Mouse (Mus musculus) neural tube, embryonic 14.5 days (tissue): ENCODE data around the gene Oxnad1. TPM values are rescaled to one million over a fixed set of nuclear protein-coding genes. Genes with fewer than 3 reads are reported as not detected.
A peak's percentile ranks its signal among the peaks of the same experiment; 100 is the strongest.

Experiments
- ATAC-seq: fragments of 200-750 bp; cut with Nextera tagmentation; 2 replicates; pipeline ENCODE4 v1.8.0; 2017; ENCODE audit warnings: low read depth, mild to moderate bottlenecking, moderate TSS enrichment, moderate library complexity
- H3K27ac ChIP-seq: fragments of 300-500 bp; sonication (generic); 2 replicates; pipeline ENCODE4 v1.5.1; 2014; ENCODE audit warnings: low read depth, mild to moderate bottlenecking, control low read depth, low read length, moderate library complexity, mixed read lengths
- H3K27me3 ChIP-seq: fragments of 300-500 bp; sonication (generic); 2 replicates; pipeline ENCODE4 v1.6.1; 2014; ENCODE audit warnings: low read length; ENCODE audit not compliant: control insufficient read depth, insufficient read depth
- H3K36me3 ChIP-seq: fragments of 300-500 bp; sonication (generic); 2 replicates; pipeline ENCODE4 v1.6.1; 2014; ENCODE audit warnings: low read length, mixed read lengths; ENCODE audit not compliant: control insufficient read depth, insufficient read depth
- H3K4me1 ChIP-seq: fragments of 300-500 bp; sonication (generic); 2 replicates; pipeline ENCODE4 v1.6.1; 2014; ENCODE audit warnings: low read length; ENCODE audit not compliant: control insufficient read depth, insufficient read depth
- H3K4me2 ChIP-seq: fragments of 300-500 bp; sonication (generic); 2 replicates; pipeline ENCODE4 v1.6.1; 2014; ENCODE audit warnings: mild to moderate bottlenecking, low read depth, low read length, control low read depth
- H3K4me3 ChIP-seq: fragments of 300-500 bp; sonication (generic); 2 replicates; pipeline ENCODE4 v1.5.1; 2014; ENCODE audit warnings: low read depth, low read length, control low read depth, mixed read lengths
- H3K9ac ChIP-seq: fragments of 300-500 bp; sonication (generic); replicated peaks from 2 replicates; pipeline ENCODE4 v1.6.1; 2014; ENCODE audit warnings: low read depth, mild to moderate bottlenecking, control low read depth, low read length, mixed read lengths
- H3K9me3 ChIP-seq: fragments of 300-500 bp; sonication (generic); 2 replicates; pipeline ENCODE4 v1.6.1; 2016; ENCODE audit warnings: low read length; ENCODE audit not compliant: control insufficient read depth
- WGBS: fragments of 180-500 bp; shearing (Covaris S2); extraction: QIAGEN DNeasy Blood & Tissue Kit; methylation state at CpG from one replicate; pipeline ENCODE4 v1.1.7; 2014; 5-methylcytosine and 5-hydroxymethylcytosine counted together
- polyA plus RNA-seq: library from polyadenylated mRNA; unstranded; fragments of >200 nt; fragmentation: Nextera tagmentation; extraction: Ambion mirVana; gene quantifications from 2 replicates; pipeline ENCODE4 v1.2.1, GENCODE M21; 2014

The Oxnad1 gene
- polyA plus RNA-seq = 13.8 and 18.6 TPM in 2 replicates

DNA sequence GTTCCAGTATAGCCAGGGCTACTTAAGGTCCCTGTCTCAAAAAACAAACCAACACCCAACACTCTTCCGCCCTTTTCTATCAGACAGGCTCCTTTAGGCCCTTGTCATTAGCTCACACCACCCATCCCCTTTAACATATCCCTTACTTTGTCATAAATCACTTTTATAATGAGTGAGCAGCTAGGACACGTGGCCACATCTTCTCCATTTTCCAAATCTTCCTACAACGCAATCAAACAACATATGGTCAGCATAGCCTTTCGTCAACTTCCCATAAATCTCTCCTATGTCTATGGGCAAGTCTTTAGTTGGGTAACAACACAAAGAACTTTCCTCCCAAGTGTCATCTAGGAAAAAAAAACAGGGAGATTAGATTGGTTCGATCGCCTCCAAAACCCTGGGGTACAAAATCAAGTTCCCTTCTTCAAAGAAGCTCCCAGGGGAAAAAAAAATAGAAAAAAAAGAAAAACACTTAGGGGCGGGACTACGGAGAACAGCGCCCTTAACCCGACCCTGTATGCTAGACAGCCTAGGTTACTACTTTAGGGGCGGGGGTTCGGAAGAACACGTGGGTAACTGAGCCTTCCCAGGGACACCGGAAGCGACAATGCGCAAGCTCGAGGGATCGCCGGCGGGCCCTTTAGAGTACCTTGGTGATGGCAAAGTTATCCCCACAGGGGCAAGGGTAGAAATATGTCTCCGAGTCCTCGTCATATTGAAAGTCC, at the start of gene Oxnad1:
Gene Oxnad1, plus strand, starts transcription at position 614 of the 725 bp plus-strand sequence.
- no peaks in the 10 kb centered on the region for H3K27me3 ChIP-seq
- H3K9ac ChIP-seq = peak within 1 kb of the TSS; percentile 78
- peaks cover 17% of the 10 kb centered on the region; the same call in 1 of the 2 replicates for H3K4me1 ChIP-seq
- H3K4me3 ChIP-seq = peak within 1 kb of the TSS; percentile 63
- peak; percentile 97 for ATAC-seq
- WGBS = 2% methylated on average over 22 of the region's 22 CpGs
- peak within 1 kb of the TSS; percentile 88 for H3K27ac ChIP-seq
- peaks cover 17% of the 10 kb centered on the region for H3K36me3 ChIP-seq
- H3K4me2 ChIP-seq = peak within 1 kb of the TSS; percentile 75
- no peaks in the 10 kb centered on the region for H3K9me3 ChIP-seq

DNA sequence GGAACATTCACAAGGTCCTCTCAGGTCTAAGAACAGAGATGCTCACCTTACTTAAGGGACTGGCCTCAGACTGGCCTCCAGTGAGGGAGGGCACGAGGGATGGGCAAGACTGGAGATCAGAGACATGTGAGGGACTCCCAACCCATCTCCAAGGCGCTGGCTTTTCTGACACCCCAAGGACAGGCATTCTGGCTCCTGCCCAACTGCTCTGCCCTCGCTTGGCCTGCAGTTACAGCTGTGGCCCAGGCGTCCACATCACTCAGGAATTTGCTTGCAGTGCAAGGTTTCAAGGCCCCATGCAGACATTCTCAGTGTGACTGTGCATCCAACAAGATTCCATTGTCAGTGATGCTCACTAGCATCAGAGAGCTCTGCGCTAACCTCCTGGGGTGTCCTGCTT, 48.7 kb upstream of the Oxnad1 start:
- Histone ChIP-seq H3K9me3 (no peaks in the 10 kb centered on the region), H3K27ac (no peak overlapping the region), H3K36me3 (no peaks in the 10 kb centered on the region), H3K4me1 (no peaks in the 10 kb centered on the region), H3K4me3 (no peak overlapping the region), H3K27me3 (no peaks in the 10 kb centered on the region), H3K9ac (no peak overlapping the region), H3K4me2 (no peak overlapping the region)
- no peak for ATAC-seq
- WGBS = 79% methylated on average over 5 of the region's 5 CpGs

DNA sequence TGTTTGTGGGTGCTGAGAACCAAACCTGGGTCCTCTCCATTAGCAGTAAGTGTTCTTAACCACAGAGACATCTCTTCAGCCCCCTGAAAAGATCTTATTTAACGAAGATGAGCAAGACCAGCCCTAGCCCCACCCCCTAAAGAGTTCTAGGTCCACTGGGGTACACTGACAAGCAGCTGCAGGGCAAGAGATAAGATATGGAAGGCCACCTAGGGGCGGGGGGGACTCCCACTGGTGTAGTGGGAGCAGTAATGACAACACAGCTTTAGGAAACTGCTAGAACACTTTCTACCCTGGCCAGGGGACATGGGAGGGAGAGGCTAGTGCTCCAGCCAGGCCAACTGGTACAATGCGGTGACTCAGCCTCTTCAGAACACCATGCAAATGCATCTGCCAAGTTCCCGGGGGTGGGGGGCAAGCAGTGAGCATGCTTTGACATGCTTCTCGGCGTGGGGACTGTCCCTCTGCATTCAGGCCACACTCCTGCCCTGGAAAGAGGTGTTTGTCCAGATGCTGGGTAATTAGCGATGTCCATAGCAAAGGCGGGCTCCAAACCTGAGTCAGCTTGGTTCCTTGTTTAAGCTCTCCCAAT, 47.4 kb upstream of the Oxnad1 start:
- no peak overlapping the region for H3K9ac ChIP-seq
- no peak for ATAC-seq
- H3K9me3 ChIP-seq = no peaks in the 10 kb centered on the region
- H3K27ac ChIP-seq = no peak overlapping the region
- no peaks in the 10 kb centered on the region for H3K36me3 ChIP-seq
- no peaks in the 10 kb centered on the region for H3K27me3 ChIP-seq
- H3K4me3 ChIP-seq = no peak overlapping the region
- no peak overlapping the region for H3K4me2 ChIP-seq
- no peaks in the 10 kb centered on the region for H3K4me1 ChIP-seq
- WGBS = 87% methylated on average over 8 of the region's 8 CpGs

DNA sequence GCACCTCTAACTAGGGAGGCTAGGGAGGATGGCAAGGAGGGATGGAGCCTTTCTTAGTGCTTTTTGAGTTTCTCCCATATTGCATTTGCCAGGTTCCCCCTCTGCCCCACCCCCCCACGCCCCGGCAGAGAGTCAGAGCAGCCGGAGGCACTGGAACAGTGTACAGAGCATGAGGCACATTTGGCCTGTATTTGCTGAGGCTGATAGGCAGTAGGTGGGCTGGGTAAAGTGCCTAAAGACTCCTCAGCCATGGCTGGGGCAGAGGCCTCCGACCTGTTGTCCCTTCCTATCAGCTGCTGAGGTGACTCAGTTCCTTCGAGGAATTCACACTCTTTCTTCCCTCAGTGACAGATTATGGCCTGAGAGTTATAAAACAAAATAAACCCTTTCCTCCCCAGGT, 43.1 kb upstream of the Oxnad1 start:
- Histone ChIP-seq H3K9me3 (no peaks in the 10 kb centered on the region), H3K36me3 (no peaks in the 10 kb centered on the region), H3K9ac (no peak overlapping the region), H3K27me3 (no peaks in the 10 kb centered on the region), H3K4me1 (no peaks in the 10 kb centered on the region), H3K27ac (no peak overlapping the region), H3K4me3 (no peak overlapping the region), H3K4me2 (no peak overlapping the region)
- ATAC-seq = no peak
- 58% methylated on average over 5 of the region's 5 CpGs for WGBS

DNA sequence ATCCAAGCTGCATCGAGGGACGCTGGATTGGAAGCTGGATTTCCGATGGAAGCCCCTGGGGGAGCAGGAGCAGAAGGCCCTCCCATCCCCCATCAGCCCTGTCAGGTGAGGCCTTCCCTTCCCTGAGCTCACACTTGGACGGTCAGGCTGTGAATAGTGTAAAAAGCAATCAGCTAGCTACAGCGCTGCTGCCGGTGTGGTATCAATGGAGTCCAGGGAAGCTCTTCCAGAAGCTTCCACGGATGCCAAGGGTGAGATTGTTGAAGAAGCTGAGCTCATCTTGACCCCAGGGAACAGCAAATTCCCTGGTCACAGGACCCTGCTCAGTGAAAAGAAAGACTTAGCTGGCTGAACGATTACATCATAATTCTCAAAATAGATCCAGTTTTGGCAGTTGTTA, 38.8 kb upstream of the Oxnad1 start:
- Histone ChIP-seq H3K9me3 (no peaks in the 10 kb centered on the region), H3K36me3 (no peaks in the 10 kb centered on the region), H3K4me1 (no peaks in the 10 kb centered on the region), H3K27me3 (no peaks in the 10 kb centered on the region), H3K9ac (no peak overlapping the region), H3K4me2 (no peak overlapping the region), H3K4me3 (no peak overlapping the region), H3K27ac (no peak overlapping the region)
- no peak for ATAC-seq
- 76% methylated on average over 8 of the region's 8 CpGs for WGBS

DNA sequence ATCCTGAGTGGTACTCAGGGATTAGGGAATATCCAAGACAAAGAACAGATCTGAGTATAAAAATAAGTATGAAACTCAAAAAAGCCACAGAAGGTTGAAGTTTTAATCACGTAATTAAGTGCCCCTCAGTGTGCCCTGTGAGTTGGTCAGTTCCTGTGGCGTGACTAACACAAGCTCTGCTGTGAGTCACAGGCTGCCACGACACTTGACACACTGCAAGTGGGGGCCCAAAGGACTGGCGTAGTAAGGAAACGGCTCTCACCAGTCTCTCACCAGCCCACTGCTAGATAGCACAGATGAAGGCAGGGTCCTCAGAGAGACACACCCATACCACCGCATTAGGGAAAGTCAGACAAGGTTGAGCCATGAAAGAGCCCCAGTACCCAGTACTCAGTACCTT, 35.0 kb upstream of the Oxnad1 start:
- H3K27ac ChIP-seq = no peak overlapping the region
- no peak overlapping the region for H3K4me2 ChIP-seq
- no peak for ATAC-seq
- 89% methylated on average over 6 of the region's 6 CpGs for WGBS
- H3K4me3 ChIP-seq = no peak overlapping the region
- no peak overlapping the region for H3K9ac ChIP-seq
- no peaks in the 10 kb centered on the region for H3K36me3 ChIP-seq
- no peaks in the 10 kb centered on the region for H3K27me3 ChIP-seq
- no peaks in the 10 kb centered on the region for H3K4me1 ChIP-seq
- H3K9me3 ChIP-seq = no peaks in the 10 kb centered on the region

- Histone ChIP-seq H3K36me3 (no peaks in the 10 kb centered on the region), H3K9ac (no peak overlapping the region), H3K4me1 (no peaks in the 10 kb centered on the region), H3K27me3 (no peaks in the 10 kb centered on the region), H3K4me3 (no peak overlapping the region), H3K9me3 (no peaks in the 10 kb centered on the region), H3K27ac (no peak overlapping the region), H3K4me2 (no peak overlapping the region)
- ATAC-seq = no peak
- 86% methylated on average over 5 of the region's 5 CpGs for WGBS
Measured at GRCm38 (mm10) chr14:32053895-32054294, 31.3 kb upstream of the Oxnad1 start.

- Histone ChIP-seq H3K4me3 (no peak overlapping the region), H3K27me3 (no peaks in the 10 kb centered on the region), H3K4me2 (no peak overlapping the region), H3K9me3 (no peaks in the 10 kb centered on the region), H3K4me1 (no peaks in the 10 kb centered on the region), H3K36me3 (no peaks in the 10 kb centered on the region), H3K9ac (no peak overlapping the region), H3K27ac (no peak overlapping the region)
- no peak for ATAC-seq
- 68% methylated on average over 10 of the region's 10 CpGs for WGBS
Measured at GRCm38 (mm10) chr14:32054788-32055187, 30.4 kb upstream of the Oxnad1 start.

DNA sequence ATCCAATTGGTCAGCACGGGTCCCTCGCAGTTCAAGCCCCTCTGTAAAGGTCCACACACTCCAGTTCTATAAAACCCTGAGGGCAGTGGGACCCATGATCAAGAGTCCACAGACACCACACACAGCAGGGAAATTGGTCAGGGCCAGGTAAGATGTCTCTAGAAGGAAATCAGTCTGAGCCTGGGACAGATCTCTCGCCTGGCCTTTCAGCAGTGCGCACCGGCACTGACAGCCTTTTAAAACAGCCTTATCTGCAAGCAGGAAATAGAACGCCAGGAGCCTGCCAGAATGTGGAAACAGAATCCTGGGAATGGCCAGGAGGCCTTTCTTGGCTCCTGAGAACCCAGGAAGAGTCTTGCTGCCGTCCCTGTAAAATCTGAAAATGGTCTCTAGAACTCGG, 29.4 kb upstream of the Oxnad1 start:
- H3K27ac ChIP-seq = no peak overlapping the region
- WGBS = 86% methylated on average over 8 of the region's 8 CpGs
- H3K4me2 ChIP-seq = no peak overlapping the region
- H3K4me1 ChIP-seq = no peaks in the 10 kb centered on the region
- no peaks in the 10 kb centered on the region for H3K36me3 ChIP-seq
- no peak for ATAC-seq
- no peak overlapping the region for H3K4me3 ChIP-seq
- H3K9ac ChIP-seq = no peak overlapping the region
- H3K9me3 ChIP-seq = no peaks in the 10 kb centered on the region
- H3K27me3 ChIP-seq = no peaks in the 10 kb centered on the region
